Comparison of ENCODE assay signal across 15 mouse cellular contexts in the genomic region with DNA sequence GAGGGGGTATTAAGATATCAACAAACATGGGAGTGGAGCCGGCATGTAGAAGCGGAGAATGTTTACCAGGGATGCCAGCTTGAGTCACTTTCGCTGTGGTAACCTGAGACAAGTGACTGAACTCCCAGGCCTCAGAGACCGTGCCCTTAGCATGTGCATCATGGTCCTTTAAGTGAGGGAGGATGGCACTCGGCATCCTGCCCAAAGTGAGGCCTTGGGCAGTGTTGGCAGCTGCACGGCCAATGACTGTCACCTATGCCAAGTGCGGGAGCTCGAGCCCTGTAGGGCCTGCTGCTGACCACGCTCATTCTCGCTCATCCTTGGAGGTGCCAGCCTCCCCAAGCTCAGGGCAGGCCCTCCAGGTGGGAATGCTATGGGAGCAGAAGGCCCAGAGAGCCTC. TPM values are rescaled to one million over a fixed set of nuclear protein-coding genes. Genes with fewer than 3 reads are reported as not detected.
DNase-seq lines count a peak whose midpoint lies in the region; ATAC-seq lines count a peak whose summit lies in the region.
"Had no signal": no experiment of that assay in that cellular context is flagged by ENCODE, and none has a peak within 500 bp of the region (broad histone marks: within the 10 kb centered on the region; RNA-seq: fewer than 3 reads in every experiment).

No protein-coding gene starts in this region.

- H3K36me3 ChIP-seq in midbrain, embryonic 13.5 days: peaks cover 88% of the 10 kb centered on the region
- H3K36me3 ChIP-seq in midbrain, embryonic 15.5 days (replicated peaks): peaks cover 44% of the 10 kb centered on the region

- no peaks in the 10 kb centered on the region for H3K27me3 ChIP-seq in midbrain, embryonic 13.5 days
- no peaks in the 10 kb centered on the region for H3K27me3 ChIP-seq in midbrain, embryonic 15.5 days (replicated peaks)
- H3K27me3 ChIP-seq: heart, embryonic 15.5 days; Patski had no signal

- no peaks in the 10 kb centered on the region for H3K9me3 ChIP-seq in midbrain, embryonic 13.5 days
- no peaks in the 10 kb centered on the region for H3K9me3 ChIP-seq in midbrain, embryonic 15.5 days
- H3K9me3 ChIP-seq: forebrain, embryonic 10.5 days; heart, embryonic 15.5 days; limb, embryonic 10.5 days had no signal

- no peak overlapping the region for H3K9ac ChIP-seq in midbrain, embryonic 13.5 days (replicated peaks)
- H3K9ac ChIP-seq in midbrain, embryonic 15.5 days: no peak overlapping the region
- H3K9ac ChIP-seq: heart, embryonic 15.5 days; liver, embryonic 14.5 days had no signal

- intact Hi-C loops in heart, postnatal 25 days (cut with DNase I): no loop called here

- peak; percentile 46 for ATAC-seq in midbrain, embryonic 13.5 days
- ATAC-seq in midbrain, embryonic 15.5 days (replicated peaks): no peak
- ATAC-seq: lung, postnatal 0 days had no signal

- no peak overlapping the region for H3K4me3 ChIP-seq in midbrain, embryonic 13.5 days (replicated peaks)
- no peak overlapping the region for H3K4me3 ChIP-seq in midbrain, embryonic 15.5 days
- H3K4me3 ChIP-seq: forebrain, embryonic 10.5 days; heart, embryonic 15.5 days; limb, embryonic 10.5 days had no signal

- no peaks in the 10 kb centered on the region for H3K4me1 ChIP-seq in midbrain, embryonic 13.5 days (replicated peaks)
- H3K4me1 ChIP-seq in midbrain, embryonic 15.5 days: no peaks in the 10 kb centered on the region
- H3K4me1 ChIP-seq: forebrain, embryonic 10.5 days; limb, embryonic 10.5 days had no signal

- DNase-seq in heart, adult 18-20 months: peak; percentile 37 to 42
- no peak for DNase-seq in heart, postnatal 25 days (ENCODE audit: low spot score)
- DNase-seq in adrenal gland, postnatal 14 days: peak; percentile 71
- DNase-seq in skeletal muscle tissue, adult 2 months (ENCODE audit: low read depth, low spot score): peak; percentile 84
- no peak for DNase-seq in right cerebral cortex, postnatal 4 days
- DNase-seq: heart, adult 11 months; kidney, adult 9 months had no signal

- H3K27ac ChIP-seq in midbrain, embryonic 13.5 days: no peak overlapping the region
- no peak overlapping the region for H3K27ac ChIP-seq in midbrain, embryonic 15.5 days
- H3K27ac ChIP-seq: forebrain, embryonic 10.5 days; heart, embryonic 15.5 days; limb, embryonic 10.5 days; liver, embryonic 14.5 days had no signal

- H3K4me2 ChIP-seq in midbrain, embryonic 13.5 days (replicated peaks): no peak overlapping the region
- H3K4me2 ChIP-seq in midbrain, embryonic 15.5 days: no peak overlapping the region
- H3K4me2 ChIP-seq: heart, embryonic 15.5 days had no signal

- 94% methylated on average over 10 of the region's 10 CpGs for WGBS in midbrain, embryonic 13.5 days
- 91% methylated on average over 10 of the region's 10 CpGs for WGBS in midbrain, embryonic 15.5 days

RNA-seq across cellular contexts. Expression of a gene that starts 48.1 kb away (rescaled TPM):
- total RNA-seq in heart, adult 18-20 months (2021): 100 to 1,000 TPM; 161 to 165 TPM
- total RNA-seq in heart, postnatal 25 days (2021): 100 to 1,000 TPM; 161 to 169 TPM
- 22.0 and 22.8 TPM in 2 replicates for polyA plus RNA-seq in midbrain, embryonic 13.5 days (2015; fragmentation: Nextera tagmentation; extraction: Ambion mirVana)
- polyA plus RNA-seq in midbrain, embryonic 15.5 days (2015; fragmentation: Nextera tagmentation; extraction: Ambion mirVana): 22.2 and 22.6 TPM in 2 replicates
- 135 and 224 TPM in 2 replicates for total RNA-seq in adrenal gland, postnatal 14 days (2021)

Comparison
In these comparisons a context has a peak if more than half of its experiments do, and no peak if none do; other contexts are left out.
1. DNase-seq: peak in heart, adult 18-20 months (2 of 2), adrenal gland, postnatal 14 days (single experiment) and skeletal muscle tissue, adult 2 months (single experiment); none in heart, postnatal 25 days (single experiment) and right cerebral cortex, postnatal 4 days (single experiment).